Mouse (Mus musculus): Measurements from ENCODE around the gene Tbkbp1. TPM values are rescaled to one million over a fixed set of nuclear protein-coding genes. Genes with fewer than 3 reads are reported as not detected.
A peak's percentile ranks its signal among the peaks of the same experiment; 100 is the strongest.

Gene Tbkbp1
- polyA plus RNA-seq, 2 experiments: 0.90 to 2.4 TPM

- ATAC-seq (ENCODE audit: insufficient read depth) (no peak), DNase-seq (ENCODE audit: low read depth in 3 of 3, low spot score in 3 of 3) (no peak)
- Histone ChIP-seq H3K4me1 (replicated peaks; ENCODE audit: control insufficient read depth in 2 of 2, insufficient read depth in 2 of 2, low read length in 1 of 2) (peaks cover 0 to under 1% of the 10 kb centered on the region in 2 experiments; a peak in 2 of 4 replicates), H3K27me3 (ENCODE audit: control insufficient read depth, insufficient read depth, low read length) (no peaks in the 10 kb centered on the region), H3K9me3 (ENCODE audit: control insufficient read depth, low read length) (no peaks in the 10 kb centered on the region), H3K9ac (replicated peaks) (no peak overlapping the region), H3K36me3 (replicated peaks; ENCODE audit: control insufficient read depth, insufficient read depth, low read depth) (no peaks in the 10 kb centered on the region), H3K27ac (no peak overlapping the region), H3K4me3 (ENCODE audit: insufficient read depth in 1 of 2, low read depth in 2 of 2, low read length in 2 of 2) (no peak overlapping the region), H3K4me2 (ENCODE audit: low read depth) (no peak overlapping the region)
- TF ChIP-seq EP300 (IDR thresholded peaks at IDR 0.05; ENCODE audit: low read depth): no peak
- no peak for TF ChIP-seq CTCF (IDR thresholded peaks at IDR 0.05; ENCODE audit: low read depth)
- 49% methylated on average over 2 of the region's 2 CpGs for WGBS (ENCODE audit: insufficient replicate concordance)
Observed at GRCm38 (mm10) chr11:97131683-97132082, 19.6 kb downstream of the Tbkbp1 start.

- no peak for DNase-seq (ENCODE audit: low read depth in 3 of 3, low spot score in 3 of 3)
- TF ChIP-seq CTCF (IDR thresholded peaks at IDR 0.05; ENCODE audit: low read depth) (no peak), EP300 (IDR thresholded peaks at IDR 0.05; ENCODE audit: low read depth) (no peak)
- Histone ChIP-seq H3K4me1 (replicated peaks; ENCODE audit: control insufficient read depth in 2 of 2, insufficient read depth in 2 of 2, low read length in 1 of 2) (peaks cover 0 to 2% of the 10 kb centered on the region in 2 experiments; a peak in 2 of 4 replicates), H3K27ac (no peak overlapping the region), H3K9ac (replicated peaks) (no peak overlapping the region), H3K27me3 (ENCODE audit: control insufficient read depth, insufficient read depth, low read length) (no peaks in the 10 kb centered on the region), H3K4me3 (ENCODE audit: insufficient read depth in 1 of 2, low read depth in 2 of 2, low read length in 2 of 2) (no peak overlapping the region), H3K36me3 (replicated peaks; ENCODE audit: control insufficient read depth, insufficient read depth, low read depth) (no peaks in the 10 kb centered on the region), H3K4me2 (ENCODE audit: low read depth) (no peak overlapping the region), H3K9me3 (ENCODE audit: control insufficient read depth, low read length) (no peaks in the 10 kb centered on the region)
- WGBS (ENCODE audit: insufficient replicate concordance): 51% methylated on average over 7 of the region's 7 CpGs
- ATAC-seq (ENCODE audit: insufficient read depth): no peak
Observed at GRCm38 (mm10) chr11:97130318-97130717, 21.0 kb downstream of the Tbkbp1 start.

- H3K36me3 ChIP-seq (replicated peaks; ENCODE audit: control insufficient read depth, insufficient read depth, low read depth): no peaks in the 10 kb centered on the region
- H3K4me3 ChIP-seq (ENCODE audit: insufficient read depth in 1 of 2, low read depth in 2 of 2, low read length in 2 of 2): no peak overlapping the region
- H3K27me3 ChIP-seq (ENCODE audit: control insufficient read depth, insufficient read depth, low read length): no peaks in the 10 kb centered on the region
- no peak overlapping the region for H3K27ac ChIP-seq
- ATAC-seq (ENCODE audit: insufficient read depth) (no peak), DNase-seq (ENCODE audit: low read depth in 3 of 3, low spot score in 3 of 3) (no peak)
- H3K4me1 ChIP-seq (replicated peaks; ENCODE audit: control insufficient read depth in 2 of 2, insufficient read depth in 2 of 2, low read length in 1 of 2): peaks cover 0 to 2% of the 10 kb centered on the region in 2 experiments; a peak in 2 of 4 replicates
- H3K9ac ChIP-seq (replicated peaks): no peak overlapping the region
- no peaks in the 10 kb centered on the region for H3K9me3 ChIP-seq (ENCODE audit: control insufficient read depth, low read length)
- no peak overlapping the region for H3K4me2 ChIP-seq (ENCODE audit: low read depth)
- 13% methylated on average over 3 of the region's 3 CpGs for WGBS (ENCODE audit: insufficient replicate concordance)
- no peak for TF ChIP-seq CTCF (IDR thresholded peaks at IDR 0.05; ENCODE audit: low read depth)
- TF ChIP-seq EP300 (IDR thresholded peaks at IDR 0.05; ENCODE audit: low read depth): no peak
Observed at GRCm38 (mm10) chr11:97128956-97129355, 22.3 kb downstream of the Tbkbp1 start.

- 26% methylated on average over 19 of the region's 19 CpGs for WGBS (ENCODE audit: insufficient replicate concordance)
- peak overlapping the region; percentile 35 for H3K9ac ChIP-seq (replicated peaks)
Observed at GRCm38 (mm10) chr11:97127470-97128223, 23.6 kb downstream of the Tbkbp1 start.

More at GRCm38 (mm10) chr11:97127470-97128223, 23.6 kb downstream of the Tbkbp1 start:
- Histone ChIP-seq H3K27me3 (ENCODE audit: control insufficient read depth, insufficient read depth, low read length) (no peaks in the 10 kb centered on the region), H3K27ac (no peak overlapping the region), H3K36me3 (replicated peaks; ENCODE audit: control insufficient read depth, insufficient read depth, low read depth) (no peaks in the 10 kb centered on the region), H3K9me3 (ENCODE audit: control insufficient read depth, low read length) (no peaks in the 10 kb centered on the region), H3K4me1 (replicated peaks; ENCODE audit: control insufficient read depth in 2 of 2, insufficient read depth in 2 of 2, low read length in 1 of 2) (peaks cover 0 to 2% of the 10 kb centered on the region in 2 experiments; a peak in 2 of 4 replicates), H3K4me2 (ENCODE audit: low read depth) (peak overlapping the region; percentile 78), H3K4me3 (ENCODE audit: insufficient read depth in 1 of 2, low read depth in 2 of 2, low read length in 2 of 2) (peak overlapping the region; percentile 51 to 60)
- ATAC-seq (ENCODE audit: insufficient read depth) (0 out of 2 replicates have a peak, but pooled peaks have one; percentile 13), DNase-seq (ENCODE audit: low read depth in 3 of 3, low spot score in 3 of 3) (no peak)
- no peak for TF ChIP-seq EP300 (IDR thresholded peaks at IDR 0.05; ENCODE audit: low read depth)
- no peak for TF ChIP-seq CTCF (IDR thresholded peaks at IDR 0.05; ENCODE audit: low read depth)

All from liver, embryonic 14.5 days (tissue).